ENCODE assay signal across 15 mouse cellular contexts in genomic region chr7:122414608-122415007, GRCm38 (mm10).
"Had no signal": no experiment of that assay in that cellular context is flagged by ENCODE, and none has a peak within 500 bp of the region (broad histone marks: within the 10 kb centered on the region; RNA-seq: fewer than 3 reads in every experiment).

No protein-coding gene starts in this region.

- H3K4me3 ChIP-seq: liver, embryonic 13.5 days; midbrain, embryonic 10.5 days; midbrain, embryonic 13.5 days; myocyte; neural tube, embryonic 13.5 days had no signal

- H3K27ac ChIP-seq: kidney, postnatal 0 days; liver, embryonic 13.5 days; midbrain, embryonic 10.5 days; midbrain, embryonic 13.5 days; neural tube, embryonic 13.5 days; stomach, postnatal 0 days had no signal

- H3K27me3 ChIP-seq: liver, embryonic 13.5 days; midbrain, embryonic 13.5 days; neural tube, embryonic 13.5 days had no signal

- H3K4me1 ChIP-seq: liver, embryonic 13.5 days; midbrain, embryonic 10.5 days had no signal

- DNase-seq: kidney, adult 2 months; kidney, postnatal 25 days; liver, embryonic 13.5 days; lung, adult 2 months; lung, postnatal 14 days; lung, postnatal 4 days; retina, postnatal 1 day; right cerebral cortex, postnatal 25 days; spleen, adult 18-20 months had no signal

- H3K36me3 ChIP-seq: liver, embryonic 13.5 days; midbrain, embryonic 10.5 days; midbrain, embryonic 13.5 days; neural tube, embryonic 13.5 days had no signal
